Mouse (Mus musculus) small intestine, adult 2 months (tissue): Measurements from ENCODE around the gene Hmgb1. TPM values are rescaled to one million over a fixed set of nuclear protein-coding genes. Genes with fewer than 3 reads are reported as not detected.

Experiments used
- H3K27ac ChIP-seq: fragments of 200-500 bp; 2 replicates; pipeline ENCODE4 v1.5.1; 2012; ENCODE audit warnings: low read depth, low read length, control low read depth, inconsistent platforms; ENCODE audit not compliant: insufficient read depth
- H3K27me3 ChIP-seq: fragments of 200-500 bp; 2 replicates; pipeline ENCODE4 v1.6.1; 2012; ENCODE audit warnings: mild to moderate bottlenecking, moderate library complexity, low read length, inconsistent platforms; ENCODE audit not compliant: control insufficient read depth, insufficient read depth
- H3K36me3 ChIP-seq: fragments of 200-500 bp; 2 replicates; pipeline ENCODE4 v1.6.1; 2012; ENCODE audit warnings: mild to moderate bottlenecking, low read length, control low read depth, inconsistent platforms; ENCODE audit not compliant: control insufficient read depth, insufficient read depth
- H3K4me1 ChIP-seq: fragments of 200-500 bp; 2 replicates; pipeline ENCODE4 v1.6.1; 2012; ENCODE audit warnings: low read length, inconsistent platforms, mixed read lengths; ENCODE audit not compliant: control insufficient read depth, insufficient read depth, insufficient read length
- H3K4me3 ChIP-seq: fragments of 200-500 bp; 2 replicates; pipeline ENCODE4 v1.5.1; 2012; ENCODE audit warnings: low read depth, mild to moderate bottlenecking, control low read depth, inconsistent platforms, low read length, moderate library complexity
- CTCF ChIP-seq: fragments of 200-500 bp; IDR thresholded peaks from 2 replicates; pipeline ENCODE4 v1.5.1; 2012; ENCODE audit warnings: low read depth, mild to moderate bottlenecking, control low read depth, inconsistent platforms, low read length, moderate library complexity, mixed read lengths; ENCODE audit not compliant: insufficient replicate concordance, insufficient read length; ENCODE audit errors: extremely low read depth
- POLR2A ChIP-seq: fragments of 200-500 bp; IDR thresholded peaks from 2 replicates; pipeline ENCODE4 v1.6.1; 2012; ENCODE audit warnings: low read depth, mild to moderate bottlenecking, control low read depth, inconsistent platforms, low read length, moderate library complexity
- WGBS: fragments of 180-500 bp; shearing (Covaris S2); methylation state at CpG from one replicate; pipeline ENCODE4 v1.1.7; 2018; 5-methylcytosine and 5-hydroxymethylcytosine counted together
- polyA plus RNA-seq: library from polyadenylated mRNA; depleted of rRNA; stranded (reverse); fragments of >200 nt; gene quantifications from 2 replicates; pipeline ENCODE4 v1.2.3, GENCODE M21; 2012

The Hmgb1 gene
- polyA plus RNA-seq, 1 experiment: 5.2 TPM

GRCm38 (mm10) chr5:149175736-149176135 is 8.6 kb downstream of the Hmgb1 start:
- no peak overlapping the region for H3K4me3 ChIP-seq

GRCm38 (mm10) chr5:149174527-149174926 is 9.8 kb downstream of the Hmgb1 start:
- no peaks in the 10 kb centered on the region for H3K4me1 ChIP-seq
- no peak overlapping the region for H3K4me3 ChIP-seq
- no peaks in the 10 kb centered on the region for H3K36me3 ChIP-seq
- 73% methylated on average over 7 of the region's 7 CpGs for WGBS
- no peaks in the 10 kb centered on the region for H3K27me3 ChIP-seq
- H3K27ac ChIP-seq: no peak overlapping the region
- TF ChIP-seq CTCF (no peak), POLR2A (no peak)

More at GRCm38 (mm10) chr5:149175736-149176135, 8.6 kb downstream of the Hmgb1 start:
- H3K36me3 ChIP-seq: peaks cover 1% of the 10 kb centered on the region; the same call in 1 of the 2 replicates
- TF ChIP-seq POLR2A: no peak
- TF ChIP-seq CTCF: no peak
- 93% methylated on average over 6 of the region's 6 CpGs for WGBS
- no peaks in the 10 kb centered on the region for H3K4me1 ChIP-seq
- H3K27ac ChIP-seq: no peak overlapping the region
- no peaks in the 10 kb centered on the region for H3K27me3 ChIP-seq

GRCm38 (mm10) chr5:149172246-149172645 is 12.0 kb downstream of the Hmgb1 start:
- no peak for TF ChIP-seq POLR2A
- no peak for TF ChIP-seq CTCF
- Histone ChIP-seq H3K4me1 (no peaks in the 10 kb centered on the region), H3K27me3 (no peaks in the 10 kb centered on the region), H3K27ac (no peak overlapping the region), H3K4me3 (no peak overlapping the region), H3K36me3 (no peaks in the 10 kb centered on the region)
- WGBS: 86% methylated on average over 10 of the region's 10 CpGs

- Histone ChIP-seq H3K27ac (no peak overlapping the region), H3K27me3 (no peaks in the 10 kb centered on the region), H3K4me3 (no peak overlapping the region), H3K36me3 (no peaks in the 10 kb centered on the region), H3K4me1 (no peaks in the 10 kb centered on the region)
- TF ChIP-seq POLR2A (no peak), CTCF (no peak)
- 61% methylated on average over 8 of the region's 8 CpGs for WGBS
These were observed 13.3 kb downstream of the Hmgb1 start for GRCm38 (mm10) chr5:149170841-149171588.

- H3K4me1 ChIP-seq: no peaks in the 10 kb centered on the region
- TF ChIP-seq CTCF (no peak), POLR2A (no peak)
- H3K36me3 ChIP-seq: no peaks in the 10 kb centered on the region
- 83% methylated on average over 9 of the region's 9 CpGs for WGBS
- H3K27ac ChIP-seq: no peak overlapping the region
- no peaks in the 10 kb centered on the region for H3K27me3 ChIP-seq
- H3K4me3 ChIP-seq: no peak overlapping the region
These were observed 15.5 kb downstream of the Hmgb1 start for GRCm38 (mm10) chr5:149168816-149169215.

- no peak overlapping the region for H3K27ac ChIP-seq
- no peaks in the 10 kb centered on the region for H3K27me3 ChIP-seq
- TF ChIP-seq POLR2A: no peak
- no peak for TF ChIP-seq CTCF
- H3K4me3 ChIP-seq: no peak overlapping the region
- H3K4me1 ChIP-seq: no peaks in the 10 kb centered on the region
- WGBS: 86% methylated on average over 2 of the region's 2 CpGs
- no peaks in the 10 kb centered on the region for H3K36me3 ChIP-seq
These were observed 16.2 kb downstream of the Hmgb1 start for GRCm38 (mm10) chr5:149168051-149168450.

GRCm38 (mm10) chr5:149166011-149166410 is 18.3 kb downstream of the Hmgb1 start:
- no peak overlapping the region for H3K4me3 ChIP-seq
- no peaks in the 10 kb centered on the region for H3K36me3 ChIP-seq
- H3K27me3 ChIP-seq: no peaks in the 10 kb centered on the region
- WGBS: 97% methylated on average over 10 of the region's 10 CpGs
- no peaks in the 10 kb centered on the region for H3K4me1 ChIP-seq
- TF ChIP-seq CTCF (no peak), POLR2A (no peak)
- H3K27ac ChIP-seq: no peak overlapping the region

GRCm38 (mm10) chr5:149164881-149165280 is 19.4 kb downstream of the Hmgb1 start:
- WGBS: 47% methylated on average over 7 of the region's 7 CpGs
- TF ChIP-seq POLR2A (no peak), CTCF (no peak)
- no peak overlapping the region for H3K4me3 ChIP-seq
- H3K27ac ChIP-seq: no peak overlapping the region
- H3K36me3 ChIP-seq: no peaks in the 10 kb centered on the region
- H3K4me1 ChIP-seq: no peaks in the 10 kb centered on the region
- H3K27me3 ChIP-seq: no peaks in the 10 kb centered on the region
